Comparison of ENCODE assay signal across 21 mouse cellular contexts in genomic region chr6:141097338-141098122, GRCm38 (mm10).
DNase-seq lines count a peak whose midpoint lies in the region; ATAC-seq and TF ChIP-seq lines count a peak whose summit lies in the region.
"Had no signal": no experiment of that assay in that cellular context is flagged by ENCODE, and none has a peak within 500 bp of the region (broad histone marks: within the 10 kb centered on the region; RNA-seq: fewer than 3 reads in every experiment).

No protein-coding gene starts in this region.

- TF ChIP-seq EP300 in stomach, postnatal 0 days (optimal IDR thresholded peaks at IDR 0.05) = no peak

- TF ChIP-seq CTCF in stomach, postnatal 0 days (IDR thresholded peaks at IDR 0.05; ENCODE audit: low read depth) = no peak

- 46% methylated on average over 13 of the region's 13 CpGs for WGBS in kidney, embryonic 14.5 days
- WGBS in stomach, postnatal 0 days = 44% methylated on average over 13 of the region's 13 CpGs
- 52% methylated on average over 13 of the region's 13 CpGs for WGBS in limb, embryonic 10.5 days

- no peak for DNase-seq in kidney, postnatal 25 days
- DNase-seq in retina, adult 2 months (ENCODE audit: low read depth, low spot score) = peak; percentile 4
- no peak for DNase-seq in retina, embryonic 14.5 days (ENCODE audit: low spot score)
- DNase-seq in lung, postnatal 36 days = peak; percentile 71
- DNase-seq in retina, postnatal 7 days (ENCODE audit: low read depth, low spot score) = peak; percentile 6
- DNase-seq in stomach, postnatal 0 days (ENCODE audit: low spot score) = no peak
- DNase-seq in limb, embryonic 10.5 days (ENCODE audit: low spot score) = no peak
- DNase-seq: cerebellum, adult 9-11 months; heart, adult 2 months; kidney, postnatal 10 days; midbrain, embryonic 14.5 days; right cerebral cortex, postnatal 25 days had no signal

- no peaks in the 10 kb centered on the region for H3K36me3 ChIP-seq in kidney, embryonic 14.5 days (ENCODE audit: control insufficient read depth, insufficient read depth, low read length)
- H3K36me3 ChIP-seq in stomach, postnatal 0 days (ENCODE audit: control insufficient read depth, insufficient read depth, low read length) = no peaks in the 10 kb centered on the region
- H3K36me3 ChIP-seq in limb, embryonic 10.5 days = no peaks in the 10 kb centered on the region
- H3K36me3 ChIP-seq: embryonic facial prominence, embryonic 12.5 days; G1E; heart, embryonic 15.5 days; hindbrain, embryonic 10.5 days; limb, embryonic 15.5 days had no signal

- H3K27me3 ChIP-seq in kidney, embryonic 14.5 days (ENCODE audit: control insufficient read depth, insufficient read depth, low read length) = no peaks in the 10 kb centered on the region
- H3K27me3 ChIP-seq in stomach, postnatal 0 days (ENCODE audit: control insufficient read depth, insufficient read depth, low read length) = no peaks in the 10 kb centered on the region
- H3K27me3 ChIP-seq in limb, embryonic 10.5 days (ENCODE audit: low read depth, poor library complexity, severe bottlenecking) = no peaks in the 10 kb centered on the region
- H3K27me3 ChIP-seq: embryonic facial prominence, embryonic 12.5 days; heart, embryonic 15.5 days; limb, embryonic 15.5 days had no signal

- H3K9me3 ChIP-seq in kidney, embryonic 14.5 days (ENCODE audit: control insufficient read depth, low read length) = no peaks in the 10 kb centered on the region
- no peaks in the 10 kb centered on the region for H3K9me3 ChIP-seq in stomach, postnatal 0 days (ENCODE audit: control insufficient read depth, low read length)
- no peaks in the 10 kb centered on the region for H3K9me3 ChIP-seq in limb, embryonic 10.5 days (replicated peaks)
- H3K9me3 ChIP-seq: embryonic facial prominence, embryonic 12.5 days; heart, embryonic 15.5 days; hindbrain, embryonic 10.5 days; limb, embryonic 15.5 days had no signal

- no peak overlapping the region for H3K9ac ChIP-seq in kidney, embryonic 14.5 days (ENCODE audit: low read depth, low read length)
- no peak overlapping the region for H3K9ac ChIP-seq in stomach, postnatal 0 days (ENCODE audit: low read length)
- H3K9ac ChIP-seq: embryonic facial prominence, embryonic 12.5 days; heart, embryonic 15.5 days; limb, embryonic 15.5 days had no signal

- peak; percentile 82 for ATAC-seq in kidney, embryonic 14.5 days (ENCODE audit: low FRiP score, low TSS enrichment)
- no peak for ATAC-seq in stomach, postnatal 0 days (ENCODE audit: low FRiP score, low TSS enrichment)
- ATAC-seq: CD4-positive, CD25-positive, alpha-beta regulatory T cell, adult 4 months; forebrain, embryonic 16.5 days had no signal

- H3K27ac ChIP-seq in kidney, embryonic 14.5 days (ENCODE audit: low read depth, low read length) = no peak overlapping the region
- no peak overlapping the region for H3K27ac ChIP-seq in stomach, postnatal 0 days (replicated peaks)
- H3K27ac ChIP-seq in limb, embryonic 10.5 days = no peak overlapping the region
- H3K27ac ChIP-seq: embryonic facial prominence, embryonic 12.5 days; heart, adult 2 months; heart, embryonic 15.5 days; hindbrain, embryonic 10.5 days; limb, embryonic 15.5 days had no signal

- H3K4me2 ChIP-seq in kidney, embryonic 14.5 days (replicated peaks; ENCODE audit: low read depth, low read length) = no peak overlapping the region
- no peak overlapping the region for H3K4me2 ChIP-seq in stomach, postnatal 0 days (replicated peaks; ENCODE audit: low read depth)
- H3K4me2 ChIP-seq: embryonic facial prominence, embryonic 12.5 days; heart, embryonic 15.5 days; limb, embryonic 15.5 days had no signal

- no peaks in the 10 kb centered on the region for H3K4me1 ChIP-seq in kidney, embryonic 14.5 days (ENCODE audit: control insufficient read depth, insufficient read depth, low read length)
- H3K4me1 ChIP-seq in stomach, postnatal 0 days (replicated peaks; ENCODE audit: control insufficient read depth, insufficient read depth) = no peaks in the 10 kb centered on the region
- peaks cover 5% of the 10 kb centered on the region; the same call in 1 of the 2 replicates for H3K4me1 ChIP-seq in limb, embryonic 10.5 days
- H3K4me1 ChIP-seq: embryonic facial prominence, embryonic 12.5 days; heart, embryonic 15.5 days; hindbrain, embryonic 10.5 days; limb, embryonic 15.5 days had no signal

- no peak overlapping the region for H3K4me3 ChIP-seq in kidney, embryonic 14.5 days (ENCODE audit: low read length)
- no peak overlapping the region for H3K4me3 ChIP-seq in stomach, postnatal 0 days (ENCODE audit: low read depth, low read length)
- no peak overlapping the region for H3K4me3 ChIP-seq in limb, embryonic 10.5 days
- H3K4me3 ChIP-seq: embryonic facial prominence, embryonic 12.5 days; heart, adult 2 months; heart, embryonic 15.5 days; hindbrain, embryonic 10.5 days; limb, embryonic 15.5 days; myocyte had no signal

Comparison
In these comparisons a context has a peak if more than half of its experiments do, and no peak if none do; other contexts are left out.
1. DNase-seq: peak in retina, adult 2 months (single experiment), lung, postnatal 36 days (single experiment) and retina, postnatal 7 days (single experiment); none in kidney, postnatal 25 days (0 of 2), retina, embryonic 14.5 days (single experiment), stomach, postnatal 0 days (single experiment) and limb, embryonic 10.5 days (single experiment).